Mouse (Mus musculus): ENCODE measurements around the gene Mrpl4. TPM values are rescaled to one million over a fixed set of nuclear protein-coding genes. Genes with fewer than 3 reads are reported as not detected.

Mrpl4 gene
- polyA plus RNA-seq, 1 experiment from 2014 or later, result 169 TPM

DNA sequence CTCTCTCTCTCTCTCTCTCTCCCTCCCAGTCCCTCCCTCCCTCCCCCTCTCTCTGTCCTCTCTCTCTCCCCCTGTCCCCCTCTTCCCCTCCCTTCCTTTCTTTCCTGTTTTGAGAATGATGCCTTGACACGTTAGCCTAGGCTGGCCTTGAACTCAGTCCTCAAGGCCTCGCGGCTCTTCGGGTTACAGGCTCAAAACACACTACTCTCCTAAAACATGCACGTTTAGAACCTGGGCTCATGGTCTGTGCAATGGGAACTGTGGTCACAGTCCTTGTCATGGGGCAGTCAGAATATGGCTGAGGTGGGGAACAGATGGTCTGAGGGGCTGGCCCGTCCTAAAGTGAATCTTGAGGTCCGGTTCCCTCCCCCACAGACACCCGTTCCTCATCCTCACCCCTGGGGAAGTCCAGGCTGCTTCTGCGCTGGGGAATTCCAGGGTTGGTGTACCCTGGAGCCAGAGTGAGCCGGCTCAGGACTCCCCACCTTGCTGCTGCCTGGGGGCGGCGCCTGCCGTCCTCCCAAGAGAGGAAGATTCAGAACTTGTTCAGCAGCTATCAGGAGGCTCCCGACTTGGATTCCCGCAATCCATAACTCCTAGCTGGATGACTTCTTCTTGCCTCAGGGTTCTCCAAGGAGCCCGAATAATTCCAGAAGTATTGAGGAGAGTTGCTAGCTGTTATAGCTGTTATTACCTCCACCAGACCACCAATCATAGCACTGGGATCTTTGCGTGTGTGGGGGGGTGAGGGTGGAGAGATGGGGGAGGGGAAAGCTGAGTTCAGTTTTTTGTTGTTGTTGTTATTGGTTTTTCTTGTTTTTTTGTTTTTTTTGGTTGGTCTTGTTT, 14.0 kb downstream of the Mrpl4 start:
- 0 out of 2 replicates have a peak overlapping the region, but pooled peaks have one; percentile 16 for H3K4me3 ChIP-seq (ENCODE audit: low read depth, low read length)
- no peak overlapping the region for H3K9ac ChIP-seq (ENCODE audit: low read length)
- peaks cover 39% of the 10 kb centered on the region for H3K27me3 ChIP-seq (ENCODE audit: control insufficient read depth, insufficient read depth, low read length)
- WGBS, result 3% methylated on average over 17 of the region's 17 CpGs
- no peak overlapping the region for H3K4me2 ChIP-seq (ENCODE audit: low read depth, severe bottlenecking)
- peaks cover 6% of the 10 kb centered on the region; the same call in 1 of the 2 replicates for H3K4me1 ChIP-seq (ENCODE audit: control insufficient read depth, insufficient read depth, low read length)
- ATAC-seq (ENCODE audit: insufficient number of reproducible peaks, low FRiP score, low TSS enrichment, low read depth) (no peak), DNase-seq (ENCODE audit: low spot score) (peak; percentile 43)
- H3K27ac ChIP-seq (replicated peaks; ENCODE audit: low read depth, low read length), result no peak overlapping the region
- H3K36me3 ChIP-seq (ENCODE audit: control insufficient read depth, insufficient read depth, low read length), result no peaks in the 10 kb centered on the region
- H3K9me3 ChIP-seq (ENCODE audit: control insufficient read depth, low read length), result no peaks in the 10 kb centered on the region

DNA sequence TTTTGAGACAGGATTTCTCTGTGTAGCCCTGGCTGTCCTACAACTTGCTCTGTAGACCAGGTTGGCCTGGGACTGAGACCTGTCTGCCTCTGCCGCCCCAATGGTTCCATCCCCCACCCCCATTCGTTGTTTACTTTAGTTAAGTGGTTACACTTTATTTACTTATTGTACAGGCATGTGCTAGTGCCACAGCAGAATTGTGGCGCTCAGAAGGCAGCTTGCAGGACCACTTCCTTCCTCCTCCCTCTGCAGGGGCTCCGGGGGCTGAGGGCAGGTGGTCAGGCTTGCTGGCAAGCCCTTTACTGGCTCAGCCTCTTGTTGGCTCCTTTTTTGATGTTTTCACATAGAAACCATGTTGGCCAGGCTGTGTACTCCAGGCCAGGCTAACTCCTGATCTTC, 14.6 kb downstream of the Mrpl4 start:
- Histone ChIP-seq H3K4me3 (ENCODE audit: low read depth, low read length) (no peak overlapping the region), H3K36me3 (ENCODE audit: control insufficient read depth, insufficient read depth, low read length) (no peaks in the 10 kb centered on the region), H3K4me1 (ENCODE audit: control insufficient read depth, insufficient read depth, low read length) (peaks cover 6% of the 10 kb centered on the region; the same call in 1 of the 2 replicates), H3K27me3 (ENCODE audit: control insufficient read depth, insufficient read depth, low read length) (peaks cover 39% of the 10 kb centered on the region), H3K4me2 (ENCODE audit: low read depth, severe bottlenecking) (no peak overlapping the region), H3K9ac (ENCODE audit: low read length) (no peak overlapping the region), H3K27ac (replicated peaks; ENCODE audit: low read depth, low read length) (no peak overlapping the region), H3K9me3 (ENCODE audit: control insufficient read depth, low read length) (no peaks in the 10 kb centered on the region)
- ATAC-seq (ENCODE audit: insufficient number of reproducible peaks, low FRiP score, low TSS enrichment, low read depth) (no peak), DNase-seq (ENCODE audit: low spot score) (no peak)
- 35% methylated on average over 4 of the region's 4 CpGs for WGBS

- DNase-seq (ENCODE audit: low spot score), result no peak
- peaks cover 39% of the 10 kb centered on the region for H3K27me3 ChIP-seq (ENCODE audit: control insufficient read depth, insufficient read depth, low read length)
- H3K9ac ChIP-seq (ENCODE audit: low read length), result no peak overlapping the region
Measured at GRCm38 (mm10) chr9:21018600-21018999, 16.1 kb downstream of the Mrpl4 start.

DNA sequence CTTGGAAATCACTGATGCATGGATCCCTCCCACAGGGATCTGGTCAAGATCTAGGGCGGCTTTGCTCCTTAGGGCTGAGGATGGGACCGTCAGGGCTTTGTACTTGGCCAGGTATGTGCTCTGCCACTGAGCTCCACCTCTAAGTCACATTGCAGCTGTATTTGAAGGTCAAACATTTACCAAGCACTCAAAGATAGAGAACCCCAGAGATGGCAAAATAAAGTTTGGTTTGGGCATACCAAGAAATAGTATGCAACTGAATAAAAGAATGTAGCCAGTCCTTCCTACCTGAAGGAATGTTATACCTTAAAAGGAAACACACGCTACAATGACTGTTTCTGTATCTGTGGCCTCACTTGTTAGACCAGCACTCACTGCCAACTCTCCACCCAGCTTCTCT, 18.8 kb downstream of the Mrpl4 start:
- Histone ChIP-seq H3K27ac (replicated peaks; ENCODE audit: low read depth, low read length) (no peak overlapping the region), H3K4me1 (ENCODE audit: control insufficient read depth, insufficient read depth, low read length) (no peaks in the 10 kb centered on the region), H3K4me2 (ENCODE audit: low read depth, severe bottlenecking) (no peak overlapping the region), H3K36me3 (ENCODE audit: control insufficient read depth, insufficient read depth, low read length) (no peaks in the 10 kb centered on the region), H3K9ac (ENCODE audit: low read length) (no peak overlapping the region), H3K9me3 (ENCODE audit: control insufficient read depth, low read length) (no peaks in the 10 kb centered on the region), H3K27me3 (ENCODE audit: control insufficient read depth, insufficient read depth, low read length) (peaks cover 15% of the 10 kb centered on the region), H3K4me3 (ENCODE audit: low read depth, low read length) (no peak overlapping the region)
- WGBS, result 76% methylated on average over 3 of the region's 3 CpGs
- no peak for ATAC-seq (ENCODE audit: insufficient number of reproducible peaks, low FRiP score, low TSS enrichment, low read depth)
- DNase-seq (ENCODE audit: low spot score), result no peak

More at GRCm38 (mm10) chr9:21018600-21018999, 16.1 kb downstream of the Mrpl4 start:
- no peak overlapping the region for H3K4me2 ChIP-seq (ENCODE audit: low read depth, severe bottlenecking)
- no peak overlapping the region for H3K4me3 ChIP-seq (ENCODE audit: low read depth, low read length)
- H3K27ac ChIP-seq (replicated peaks; ENCODE audit: low read depth, low read length), result no peak overlapping the region
- no peaks in the 10 kb centered on the region for H3K9me3 ChIP-seq (ENCODE audit: control insufficient read depth, low read length)
- H3K36me3 ChIP-seq (ENCODE audit: control insufficient read depth, insufficient read depth, low read length), result no peaks in the 10 kb centered on the region
- no peak for ATAC-seq (ENCODE audit: insufficient number of reproducible peaks, low FRiP score, low TSS enrichment, low read depth)
- 70% methylated on average over 2 of the region's 2 CpGs for WGBS
- peaks cover 6% of the 10 kb centered on the region; the same call in 1 of the 2 replicates for H3K4me1 ChIP-seq (ENCODE audit: control insufficient read depth, insufficient read depth, low read length)

DNA sequence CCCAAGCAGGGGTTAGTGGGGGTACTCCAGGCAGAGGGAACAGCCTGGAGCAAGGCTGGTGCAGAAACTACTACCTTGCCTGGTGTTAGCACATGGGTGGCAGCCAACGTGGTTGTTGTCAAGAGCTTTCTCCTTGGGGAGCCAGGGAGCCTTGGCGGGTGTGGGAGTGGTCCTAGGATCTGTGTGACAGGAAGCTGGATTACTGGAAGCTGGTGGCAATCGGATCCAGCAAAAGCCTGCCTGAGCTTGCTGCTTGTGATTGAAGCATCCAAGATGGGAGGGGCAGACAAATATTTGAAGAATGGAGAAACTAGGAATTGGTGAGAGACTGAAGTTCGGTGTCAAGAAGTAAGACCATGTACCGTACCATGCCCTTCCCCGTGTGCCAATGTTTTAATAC, 19.8 kb downstream of the Mrpl4 start:
- H3K4me3 ChIP-seq (ENCODE audit: low read depth, low read length), result no peak overlapping the region
- no peaks in the 10 kb centered on the region for H3K9me3 ChIP-seq (ENCODE audit: control insufficient read depth, low read length)
- no peaks in the 10 kb centered on the region for H3K4me1 ChIP-seq (ENCODE audit: control insufficient read depth, insufficient read depth, low read length)
- WGBS, result 53% methylated on average over 6 of the region's 6 CpGs
- H3K4me2 ChIP-seq (ENCODE audit: low read depth, severe bottlenecking), result no peak overlapping the region
- no peak overlapping the region for H3K9ac ChIP-seq (ENCODE audit: low read length)
- H3K36me3 ChIP-seq (ENCODE audit: control insufficient read depth, insufficient read depth, low read length), result no peaks in the 10 kb centered on the region
- no peak for ATAC-seq (ENCODE audit: insufficient number of reproducible peaks, low FRiP score, low TSS enrichment, low read depth)
- H3K27ac ChIP-seq (replicated peaks; ENCODE audit: low read depth, low read length), result no peak overlapping the region
- H3K27me3 ChIP-seq (ENCODE audit: control insufficient read depth, insufficient read depth, low read length), result peaks cover 7% of the 10 kb centered on the region; the same call in 1 of the 2 replicates
- no peak for DNase-seq (ENCODE audit: low spot score)

DNA sequence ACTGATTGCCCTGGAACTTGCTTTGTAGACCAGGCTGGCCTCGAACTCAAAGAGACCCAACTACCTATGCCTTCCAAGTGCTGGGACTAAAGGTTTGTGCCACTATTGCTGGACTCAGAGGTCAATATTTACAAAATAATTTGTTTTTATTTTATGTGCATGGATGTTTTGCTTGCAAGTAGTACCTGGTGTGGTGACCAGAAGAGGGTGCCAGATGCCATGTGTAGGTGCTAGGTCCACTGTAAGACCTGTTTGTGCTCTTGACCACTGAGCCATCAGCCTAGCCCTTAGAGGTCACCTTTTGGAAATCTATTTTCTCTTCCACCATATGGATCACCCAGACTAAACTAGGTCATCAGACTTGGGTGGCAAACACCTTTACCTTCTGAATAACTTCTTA, 20.2 kb downstream of the Mrpl4 start:
- H3K4me1 ChIP-seq (ENCODE audit: control insufficient read depth, insufficient read depth, low read length), result no peaks in the 10 kb centered on the region
- H3K4me3 ChIP-seq (ENCODE audit: low read depth, low read length), result no peak overlapping the region
- no peak overlapping the region for H3K27ac ChIP-seq (replicated peaks; ENCODE audit: low read depth, low read length)
- no peak for DNase-seq (ENCODE audit: low spot score)
- 87% methylated on average over 1 of the region's 1 CpGs for WGBS
- no peak overlapping the region for H3K4me2 ChIP-seq (ENCODE audit: low read depth, severe bottlenecking)
- H3K36me3 ChIP-seq (ENCODE audit: control insufficient read depth, insufficient read depth, low read length), result no peaks in the 10 kb centered on the region
- H3K9ac ChIP-seq (ENCODE audit: low read length), result no peak overlapping the region
- H3K27me3 ChIP-seq (ENCODE audit: control insufficient read depth, insufficient read depth, low read length), result 0 out of 2 replicates have a peak, but pooled peaks cover 3% of the 10 kb centered on the region
- ATAC-seq (ENCODE audit: insufficient number of reproducible peaks, low FRiP score, low TSS enrichment, low read depth), result no peak
- H3K9me3 ChIP-seq (ENCODE audit: control insufficient read depth, low read length), result no peaks in the 10 kb centered on the region

GRCm38 (mm10) chr9:21025258-21025810, 22.8 kb downstream of the Mrpl4 start:
- no peaks in the 10 kb centered on the region for H3K9me3 ChIP-seq (ENCODE audit: control insufficient read depth, low read length)
- H3K36me3 ChIP-seq (ENCODE audit: control insufficient read depth, insufficient read depth, low read length), result no peaks in the 10 kb centered on the region
- H3K4me3 ChIP-seq (ENCODE audit: low read depth, low read length), result no peak overlapping the region
- WGBS, result 73% methylated on average over 19 of the region's 19 CpGs
- no peak overlapping the region for H3K27ac ChIP-seq (replicated peaks; ENCODE audit: low read depth, low read length)
- DNase-seq (ENCODE audit: low spot score) (no peak), ATAC-seq (ENCODE audit: insufficient number of reproducible peaks, low FRiP score, low TSS enrichment, low read depth) (no peak)
- 0 out of 2 replicates have a peak overlapping the region, but pooled peaks have one; percentile 4 for H3K9ac ChIP-seq (ENCODE audit: low read length)
- H3K27me3 ChIP-seq (ENCODE audit: control insufficient read depth, insufficient read depth, low read length), result peaks cover 22% of the 10 kb centered on the region
- H3K4me1 ChIP-seq (ENCODE audit: control insufficient read depth, insufficient read depth, low read length), result 0 out of 2 replicates have a peak, but pooled peaks cover 5% of the 10 kb centered on the region
- no peak overlapping the region for H3K4me2 ChIP-seq (ENCODE audit: low read depth, severe bottlenecking)

DNA sequence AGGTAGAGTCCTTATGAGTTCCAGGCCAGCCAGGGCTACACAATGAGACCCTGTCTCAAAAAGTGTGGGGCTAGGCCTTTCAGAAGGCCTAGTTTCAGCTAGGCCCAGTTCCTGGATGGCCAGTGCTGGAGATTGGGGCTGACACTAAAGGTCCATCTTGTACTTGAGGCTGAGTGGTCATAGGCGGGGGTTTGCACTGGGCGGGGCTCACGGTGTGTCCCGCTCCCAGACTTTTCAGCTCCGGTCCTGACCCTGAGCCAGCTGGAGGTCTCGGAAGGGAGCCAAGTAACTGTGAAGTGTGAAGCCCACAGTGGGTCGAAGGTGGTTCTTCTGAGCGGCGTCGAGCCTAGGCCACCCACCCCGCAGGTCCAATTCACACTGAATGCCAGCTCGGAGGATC, 24.3 kb downstream of the Mrpl4 start:
- H3K4me1 ChIP-seq (ENCODE audit: control insufficient read depth, insufficient read depth, low read length), result peaks cover 8% of the 10 kb centered on the region
- 76% methylated on average over 12 of the region's 12 CpGs for WGBS
- no peak overlapping the region for H3K4me2 ChIP-seq (ENCODE audit: low read depth, severe bottlenecking)
- no peaks in the 10 kb centered on the region for H3K9me3 ChIP-seq (ENCODE audit: control insufficient read depth, low read length)
- H3K9ac ChIP-seq (ENCODE audit: low read length), result no peak overlapping the region
- no peak overlapping the region for H3K4me3 ChIP-seq (ENCODE audit: low read depth, low read length)
- no peak for ATAC-seq (ENCODE audit: insufficient number of reproducible peaks, low FRiP score, low TSS enrichment, low read depth)
- DNase-seq (ENCODE audit: low spot score), result no peak
- no peaks in the 10 kb centered on the region for H3K36me3 ChIP-seq (ENCODE audit: control insufficient read depth, insufficient read depth, low read length)
- no peak overlapping the region for H3K27ac ChIP-seq (replicated peaks; ENCODE audit: low read depth, low read length)
- peaks cover 29% of the 10 kb centered on the region for H3K27me3 ChIP-seq (ENCODE audit: control insufficient read depth, insufficient read depth, low read length)

Measured in limb, embryonic 11.5 days (tissue).